Mouse (Mus musculus) heart, embryonic 16.5 days (tissue): ENCODE data around the gene Slc45a2. TPM values are rescaled to one million over a fixed set of nuclear protein-coding genes. Genes with fewer than 3 reads are reported as not detected.

Experiments
- ATAC-seq: fragments of 200-750 bp; cut with Nextera tagmentation; replicated peaks from 2 replicates; pipeline ENCODE4 v1.8.0; 2017; ENCODE audit warnings: moderate number of reproducible peaks; ENCODE audit not compliant: insufficient read depth, low FRiP score; ENCODE audit errors: extremely low read depth
- H3K27ac ChIP-seq: fragments of 300-500 bp; sonication (generic); 2 replicates; pipeline ENCODE4 v1.5.1; 2014; ENCODE audit warnings: mild to moderate bottlenecking, low read length, control low read depth, moderate library complexity
- H3K27me3 ChIP-seq: fragments of 300-500 bp; sonication (generic); 2 replicates; pipeline ENCODE4 v1.6.1; 2014; ENCODE audit warnings: low read length, mixed read lengths; ENCODE audit not compliant: control insufficient read depth, insufficient read depth
- H3K36me3 ChIP-seq: fragments of 300-500 bp; sonication (generic); 2 replicates; pipeline ENCODE4 v1.6.1; 2014; ENCODE audit not compliant: control insufficient read depth, insufficient read depth
- H3K4me1 ChIP-seq: fragments of 300-500 bp; sonication (generic); 2 replicates; pipeline ENCODE4 v1.6.1; 2014; ENCODE audit warnings: low read length, mixed read lengths; ENCODE audit not compliant: control insufficient read depth, insufficient read depth
- H3K4me2 ChIP-seq: fragments of 300-500 bp; sonication (generic); 2 replicates; pipeline ENCODE4 v1.6.1; 2014; ENCODE audit warnings: low read depth, mild to moderate bottlenecking, control low read depth, low read length
- H3K4me3 ChIP-seq: fragments of 300-500 bp; sonication (generic); 2 replicates; pipeline ENCODE4 v1.5.1; 2014; ENCODE audit warnings: mild to moderate bottlenecking, control low read depth, low read length
- H3K9ac ChIP-seq: fragments of 300-500 bp; sonication (generic); 2 replicates; pipeline ENCODE4 v1.6.1; 2014; ENCODE audit warnings: low read length, control low read depth
- H3K9me3 ChIP-seq: fragments of 300-500 bp; sonication (generic); replicated peaks from 2 replicates; pipeline ENCODE4 v1.6.1; 2016; ENCODE audit warnings: low read length; ENCODE audit not compliant: control insufficient read depth
- WGBS: fragments of 180-500 bp; shearing (Covaris S2); extraction: QIAGEN DNeasy Blood & Tissue Kit; methylation state at CpG from one replicate; pipeline ENCODE4 v1.1.7; 2014; 5-methylcytosine and 5-hydroxymethylcytosine counted together
- polyA plus RNA-seq: library from polyadenylated mRNA; unstranded; fragments of >200 nt; fragmentation: Nextera tagmentation; extraction: Ambion mirVana; gene quantifications from 2 replicates; pipeline ENCODE4 v1.2.1, GENCODE M21; 2015

Slc45a2 gene
- polyA plus RNA-seq, 1 experiment from 2014 or later = not detected

DNA sequence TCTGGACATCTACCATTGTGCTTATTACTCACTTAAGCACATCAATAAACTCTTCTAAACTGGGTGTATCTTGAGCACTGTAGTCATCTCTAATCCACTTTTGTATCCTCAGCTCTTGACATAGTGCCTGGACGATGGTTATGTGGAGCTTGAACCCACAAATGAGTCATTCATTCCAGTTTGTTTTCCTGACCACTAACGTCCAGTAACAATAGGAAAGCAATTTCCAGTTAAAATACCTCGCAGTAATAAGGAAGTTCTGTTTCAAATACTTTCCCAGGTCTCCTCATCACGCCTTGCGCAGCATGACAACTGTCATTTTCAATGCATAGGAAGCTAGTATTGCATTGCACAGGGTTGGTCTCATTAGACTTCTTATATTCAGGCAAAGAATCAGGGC lies 42.3 kb downstream of the Slc45a2 start:
- no peaks in the 10 kb centered on the region for H3K36me3 ChIP-seq
- H3K4me3 ChIP-seq = no peak overlapping the region
- H3K4me1 ChIP-seq = no peaks in the 10 kb centered on the region
- H3K27ac ChIP-seq = no peak overlapping the region
- WGBS = 68% methylated on average over 5 of the region's 5 CpGs
- H3K4me2 ChIP-seq = no peak overlapping the region
- H3K9me3 ChIP-seq = no peaks in the 10 kb centered on the region
- ATAC-seq = no peak
- peaks cover 6% of the 10 kb centered on the region for H3K27me3 ChIP-seq
- H3K9ac ChIP-seq = no peak overlapping the region

DNA sequence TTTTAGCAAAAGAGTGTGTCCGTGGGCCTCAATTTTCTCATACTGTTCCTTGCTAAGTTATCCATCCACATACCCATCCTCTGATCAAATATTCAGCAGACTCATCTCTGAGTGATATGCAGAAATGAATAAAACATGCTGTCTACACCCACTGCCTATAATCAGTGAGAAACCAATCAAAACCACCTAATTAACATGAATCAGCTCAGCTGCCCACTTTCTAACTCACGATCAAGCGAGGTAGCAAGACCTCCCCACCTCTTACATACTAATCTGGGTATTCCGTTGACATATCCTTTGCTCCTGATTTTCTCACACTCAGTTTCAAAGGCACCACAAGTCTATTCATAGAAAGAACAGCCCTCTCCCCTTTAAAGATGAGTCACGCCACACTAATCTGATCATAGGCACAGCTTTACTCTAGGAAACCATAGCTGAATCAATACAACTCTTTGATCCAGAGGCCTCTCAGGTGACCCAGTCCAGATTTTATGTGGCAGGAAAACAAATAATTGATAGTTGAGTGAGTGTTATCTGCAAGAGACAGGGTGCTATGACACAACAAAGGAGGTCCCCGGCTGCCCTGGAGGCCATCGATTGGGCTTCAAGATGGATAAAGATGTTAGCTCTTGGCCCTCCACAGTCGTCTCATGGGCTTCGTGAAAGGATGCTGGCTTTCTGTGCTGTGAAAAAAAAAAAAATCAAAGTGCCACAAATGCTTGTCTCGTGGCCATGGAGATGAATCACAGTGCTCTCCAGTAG lies 53.3 kb downstream of the Slc45a2 start:
- WGBS = 54% methylated on average over 10 of the region's 10 CpGs
- no peaks in the 10 kb centered on the region for H3K4me1 ChIP-seq
- H3K4me2 ChIP-seq = no peak overlapping the region
- no peaks in the 10 kb centered on the region for H3K27me3 ChIP-seq
- no peak overlapping the region for H3K4me3 ChIP-seq
- H3K9ac ChIP-seq = no peak overlapping the region
- no peak for ATAC-seq
- no peak overlapping the region for H3K27ac ChIP-seq
- H3K9me3 ChIP-seq = no peaks in the 10 kb centered on the region
- H3K36me3 ChIP-seq = no peaks in the 10 kb centered on the region

DNA sequence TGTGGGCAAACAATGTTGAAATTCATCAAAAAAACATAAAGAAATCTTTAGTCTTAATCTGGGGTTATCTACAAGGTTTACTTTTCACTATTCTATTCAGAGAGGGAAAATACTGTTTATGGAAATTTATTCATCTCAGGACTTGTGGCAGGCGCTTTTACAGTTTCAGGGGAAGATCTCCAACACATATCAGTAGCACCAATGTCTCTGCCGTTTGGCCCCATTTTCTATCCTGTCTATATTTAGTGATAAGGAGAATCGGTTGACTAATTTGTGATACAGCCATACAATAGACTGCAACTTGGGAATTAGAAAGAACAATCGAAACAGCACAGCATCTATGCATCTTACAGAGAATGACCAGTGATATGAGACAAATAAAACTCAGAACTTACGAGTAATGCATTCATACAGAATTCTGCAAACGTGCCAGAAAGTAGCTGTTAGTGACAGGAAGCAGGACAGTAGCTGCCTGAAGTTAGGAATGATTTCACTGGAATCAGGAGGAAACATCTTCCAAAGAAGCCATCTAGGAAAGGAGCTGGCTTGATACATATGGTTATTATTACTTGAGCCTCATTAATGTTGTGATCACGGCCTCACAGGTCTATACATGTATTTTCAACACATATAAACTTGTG lies 54.0 kb downstream of the Slc45a2 start:
- no peak overlapping the region for H3K27ac ChIP-seq
- no peak for ATAC-seq

DNA sequence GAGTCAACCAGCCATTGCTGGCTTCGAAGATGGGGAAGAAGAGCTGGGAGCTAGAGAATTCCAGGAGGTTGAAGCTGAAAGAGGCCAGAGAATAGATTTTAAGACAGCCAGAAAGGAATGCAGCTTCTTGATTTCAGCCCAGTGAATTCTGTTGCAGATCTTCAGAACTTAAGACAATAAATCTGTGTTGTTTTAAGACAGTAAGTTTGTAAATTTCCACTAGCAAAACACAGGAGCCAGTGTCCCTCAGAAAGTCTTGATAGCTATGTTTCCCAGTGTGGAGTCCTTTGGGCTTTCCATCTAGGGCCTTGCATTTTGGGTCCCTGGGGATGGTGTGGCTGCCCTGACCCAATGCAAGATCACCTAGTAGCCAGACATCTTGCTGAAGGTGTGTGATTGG lies 62.4 kb downstream of the Slc45a2 start:
- no peak overlapping the region for H3K9ac ChIP-seq
- H3K4me1 ChIP-seq = peaks cover 14% of the 10 kb centered on the region
- WGBS = 75% methylated on average over 1 of the region's 1 CpGs
- no peaks in the 10 kb centered on the region for H3K36me3 ChIP-seq
- ATAC-seq = no peak
- H3K4me2 ChIP-seq = no peak overlapping the region
- no peaks in the 10 kb centered on the region for H3K27me3 ChIP-seq
- H3K4me3 ChIP-seq = no peak overlapping the region
- H3K27ac ChIP-seq = no peak overlapping the region
- no peaks in the 10 kb centered on the region for H3K9me3 ChIP-seq

More for the DNA sequence above, 54.0 kb downstream of the Slc45a2 start:
- H3K4me1 ChIP-seq = no peaks in the 10 kb centered on the region
- no peak overlapping the region for H3K9ac ChIP-seq
- no peak overlapping the region for H3K4me3 ChIP-seq
- WGBS = 56% methylated on average over 7 of the region's 7 CpGs
- H3K9me3 ChIP-seq = no peaks in the 10 kb centered on the region
- no peaks in the 10 kb centered on the region for H3K36me3 ChIP-seq
- H3K27me3 ChIP-seq = no peaks in the 10 kb centered on the region
- H3K4me2 ChIP-seq = no peak overlapping the region

DNA sequence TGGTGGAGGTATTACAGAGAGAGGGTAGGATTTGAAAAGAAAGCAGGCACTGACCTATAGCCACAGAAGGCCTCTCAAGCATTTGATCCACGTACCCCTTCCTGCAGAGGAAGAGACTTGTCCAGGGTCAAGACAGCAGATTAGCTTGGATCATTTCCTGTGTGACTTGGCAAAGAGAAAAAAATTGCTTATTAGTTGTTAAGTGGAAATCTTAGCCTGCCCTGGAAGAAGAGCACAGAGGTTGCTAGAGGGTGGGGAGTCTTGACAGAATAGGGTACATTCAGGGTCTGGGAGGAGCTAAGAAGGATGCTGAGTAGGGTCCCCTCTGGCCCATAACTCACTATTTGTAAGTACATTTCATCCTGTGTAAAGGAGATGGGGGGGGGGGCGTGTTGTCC lies 63.6 kb downstream of the Slc45a2 start:
- peak; percentile 18; the same call in 1 of the 2 replicates for ATAC-seq
- H3K27ac ChIP-seq = peak overlapping the region; percentile 65
- H3K9ac ChIP-seq = no peak overlapping the region; the same call in 1 of the 2 replicates
- no peaks in the 10 kb centered on the region for H3K9me3 ChIP-seq
- H3K4me2 ChIP-seq = peak overlapping the region; percentile 91
- no peaks in the 10 kb centered on the region for H3K27me3 ChIP-seq
- H3K4me1 ChIP-seq = peaks cover 14% of the 10 kb centered on the region
- H3K36me3 ChIP-seq = no peaks in the 10 kb centered on the region
- peak overlapping the region; percentile 64; the same call in 1 of the 2 replicates for H3K4me3 ChIP-seq
- 20% methylated on average over 2 of the region's 2 CpGs for WGBS

DNA sequence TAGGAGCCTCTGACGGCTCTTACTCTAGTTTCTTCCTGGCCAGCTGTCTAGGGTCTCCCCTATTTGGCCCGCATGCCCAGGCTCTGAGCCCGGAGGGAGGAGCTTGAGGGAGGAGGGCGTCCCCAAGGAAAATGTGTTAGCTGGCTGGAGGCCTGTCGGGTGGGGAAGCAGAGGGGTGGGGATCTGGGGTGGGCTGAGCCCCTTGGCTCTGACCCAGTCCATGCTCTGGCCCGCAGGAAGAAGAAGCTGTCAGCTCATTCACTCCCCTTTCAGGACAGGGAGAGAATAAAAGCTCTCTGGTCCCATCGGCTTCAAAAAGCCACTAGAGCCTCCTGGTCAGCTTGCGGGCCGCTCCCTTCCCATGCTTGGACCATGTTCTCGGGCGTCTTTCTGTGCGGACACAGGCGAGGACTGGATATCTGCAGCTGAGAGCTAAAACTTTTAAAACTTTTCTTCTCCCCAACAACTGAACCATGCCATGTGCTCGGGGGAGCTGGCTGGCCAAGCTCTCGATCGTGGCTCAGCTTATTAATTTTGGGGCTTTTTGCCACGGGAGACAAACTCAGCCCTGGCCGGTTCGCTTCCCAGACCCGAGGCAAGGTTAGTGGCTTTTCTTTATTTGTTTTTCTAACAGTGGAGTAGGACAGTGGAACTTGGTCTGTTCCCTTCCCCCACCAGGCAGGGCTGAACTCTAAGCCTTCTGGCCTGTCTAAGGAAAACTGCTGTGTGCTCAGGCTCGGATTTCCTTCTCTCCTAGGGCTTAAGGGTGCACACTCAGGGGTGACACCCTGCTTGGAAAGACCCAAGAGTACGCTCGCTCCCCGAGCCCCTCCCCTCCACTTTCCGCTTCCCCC lies 64.3 kb downstream of the Slc45a2 start, which contains the start of gene Adamts12:
TSS of gene Adamts12 (plus strand) at position 233 of the 854 bp plus-strand sequence.
- peak; percentile 92 for ATAC-seq
- H3K36me3 ChIP-seq = no peaks in the 10 kb centered on the region
- peak within 1 kb of the TSS; percentile 91 for H3K4me2 ChIP-seq
- peak within 1 kb of the TSS; percentile 85 for H3K27ac ChIP-seq
- H3K27me3 ChIP-seq = no peaks in the 10 kb centered on the region
- H3K9me3 ChIP-seq = no peaks in the 10 kb centered on the region
- 3% methylated on average over 24 of the region's 25 CpGs for WGBS
- H3K4me1 ChIP-seq = peaks cover 14% of the 10 kb centered on the region
- H3K4me3 ChIP-seq = peak within 1 kb of the TSS; percentile 64
- peak within 1 kb of the TSS; percentile 76 for H3K9ac ChIP-seq

DNA sequence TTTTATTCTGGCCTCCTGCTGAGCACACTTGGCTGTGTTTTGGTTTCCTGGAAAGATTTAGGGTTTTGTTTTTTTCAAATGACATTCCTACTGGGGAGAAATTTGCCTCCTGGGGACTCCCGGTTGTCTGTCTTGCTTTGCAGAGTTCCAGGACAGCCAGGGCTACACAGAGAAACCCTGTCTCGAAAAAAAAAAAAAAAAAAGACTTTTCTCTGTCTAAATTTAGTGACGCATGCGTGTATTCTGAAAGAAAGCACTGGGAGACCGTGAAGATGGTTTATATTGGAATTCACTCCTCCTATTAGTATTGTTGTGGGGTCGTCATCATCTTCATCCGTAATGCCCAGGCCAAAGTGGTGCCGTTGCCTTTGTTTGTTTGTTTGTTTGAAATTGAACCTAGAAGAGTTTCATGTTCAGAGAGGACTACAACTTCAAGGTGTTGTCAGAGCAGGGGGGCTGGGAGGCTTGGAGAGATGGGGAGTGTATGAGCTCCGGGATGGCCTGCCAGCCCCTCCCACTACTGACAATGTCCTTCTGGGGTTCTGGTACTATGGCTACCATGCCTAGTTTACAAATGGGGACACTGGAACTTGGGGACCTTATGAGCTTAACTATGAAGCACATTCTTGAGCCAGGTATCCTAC lies 65.1 kb downstream of the Slc45a2 start:
- Histone ChIP-seq H3K9ac (peak overlapping the region; percentile 76), H3K4me1 (peaks cover 14% of the 10 kb centered on the region), H3K4me3 (peak overlapping the region; percentile 64), H3K27me3 (no peaks in the 10 kb centered on the region), H3K36me3 (no peaks in the 10 kb centered on the region), H3K9me3 (no peaks in the 10 kb centered on the region), H3K4me2 (peak overlapping the region; percentile 91), H3K27ac (peak overlapping the region; percentile 85)
- 7% methylated on average over 9 of the region's 9 CpGs for WGBS
- no peak for ATAC-seq

DNA sequence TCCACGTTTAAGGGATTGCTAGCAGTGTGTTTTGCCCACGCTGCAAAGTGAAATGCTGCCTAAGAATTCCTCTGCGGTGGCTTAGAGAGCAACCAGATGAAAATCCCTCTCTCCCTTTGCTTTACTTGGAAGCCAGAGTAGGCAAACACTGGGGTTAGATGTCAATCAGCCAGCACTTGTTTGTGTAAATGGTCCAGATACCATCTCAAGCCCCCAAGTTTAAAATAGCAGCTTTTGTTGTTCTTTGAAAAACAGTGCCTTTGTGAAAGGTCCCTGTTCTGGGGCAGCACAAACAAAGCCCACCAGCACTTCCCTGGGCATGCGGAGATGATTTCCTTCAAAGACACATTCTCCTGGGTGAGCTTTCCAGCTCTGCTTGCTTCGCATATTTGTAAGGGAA lies 65.8 kb downstream of the Slc45a2 start:
- WGBS = 22% methylated on average over 5 of the region's 5 CpGs
- peak overlapping the region; percentile 91 for H3K4me2 ChIP-seq
- H3K27me3 ChIP-seq = no peaks in the 10 kb centered on the region
- peak overlapping the region; percentile 64 for H3K4me3 ChIP-seq
- H3K36me3 ChIP-seq = no peaks in the 10 kb centered on the region
- H3K4me1 ChIP-seq = peaks cover 14% of the 10 kb centered on the region
- peak overlapping the region; percentile 76 for H3K9ac ChIP-seq
- no peak for ATAC-seq
- no peak overlapping the region for H3K27ac ChIP-seq
- no peaks in the 10 kb centered on the region for H3K9me3 ChIP-seq
